Mouse (Mus musculus) heart, adult 2 months (tissue): Measurements from ENCODE around the gene Olfr772.
"Not testable (repeated sequence)": the region's sequence is repeated elsewhere in the genome, so short reads cannot be mapped to it uniquely, and the experiment has no call there.

Source experiments
- CTCF ChIP-seq: fragments of 200-600 bp; IDR thresholded peaks from 2 replicates; pipeline ENCODE4 v1.8.1; 2022; ENCODE audit warnings: antibody characterized with exemption, mild to moderate bottlenecking, moderate library complexity
- EP300 ChIP-seq: fragments of 200-500 bp; IDR thresholded peaks from 2 replicates; pipeline ENCODE4 v1.6.1; 2011; ENCODE audit warnings: low read depth, low read length, control low read depth; ENCODE audit not compliant: insufficient read depth

- TF ChIP-seq CTCF, EP300: not testable (repeated sequence)
These were observed at the start of gene Olfr772 for GRCm38 (mm10) chr10:129177821-129178220.
